Mouse (Mus musculus): ENCODE measurements around the gene Actl10. TPM values are rescaled to one million over a fixed set of nuclear protein-coding genes. Genes with fewer than 3 reads are reported as not detected.

Actl10 gene
- total and polyA plus RNA-seq, 2 experiments from 2014 or later, result 0.13 to 0.48 TPM

GRCm38 (mm10) chr2:154558264-154559039 is 6.9 kb downstream of the Actl10 start, which contains the start of gene Necab3:
TSS of gene Necab3 (minus strand) at chr2:154558890.
- Histone ChIP-seq H3K27ac (ENCODE audit: low read depth, low read length) (no peak within 1 kb of the TSS; the same call in 1 of the 2 replicates), H3K9me3 (ENCODE audit: low read length) (no peaks in the 10 kb centered on the region), H3K4me1 (ENCODE audit: insufficient read depth) (peaks cover 13% of the 10 kb centered on the region), H3K9ac (peak within 1 kb of the TSS; percentile 52), H3K4me3 (ENCODE audit: low read depth, low read length) (peak within 1 kb of the TSS; percentile 43), H3K4me2 (ENCODE audit: low read depth) (peak within 1 kb of the TSS; percentile 73), H3K36me3 (ENCODE audit: insufficient read depth) (no peaks in the 10 kb centered on the region), H3K27me3 (ENCODE audit: insufficient read depth, low read length) (no peaks in the 10 kb centered on the region)
- DNase-seq, result peak; percentile 51
- TF ChIP-seq CTCF (IDR thresholded peaks at IDR 0.05; ENCODE audit: low read depth), result no peak
- WGBS, result 5% methylated on average over 34 of the region's 34 CpGs
- peak; percentile 77 for ATAC-seq

DNA sequence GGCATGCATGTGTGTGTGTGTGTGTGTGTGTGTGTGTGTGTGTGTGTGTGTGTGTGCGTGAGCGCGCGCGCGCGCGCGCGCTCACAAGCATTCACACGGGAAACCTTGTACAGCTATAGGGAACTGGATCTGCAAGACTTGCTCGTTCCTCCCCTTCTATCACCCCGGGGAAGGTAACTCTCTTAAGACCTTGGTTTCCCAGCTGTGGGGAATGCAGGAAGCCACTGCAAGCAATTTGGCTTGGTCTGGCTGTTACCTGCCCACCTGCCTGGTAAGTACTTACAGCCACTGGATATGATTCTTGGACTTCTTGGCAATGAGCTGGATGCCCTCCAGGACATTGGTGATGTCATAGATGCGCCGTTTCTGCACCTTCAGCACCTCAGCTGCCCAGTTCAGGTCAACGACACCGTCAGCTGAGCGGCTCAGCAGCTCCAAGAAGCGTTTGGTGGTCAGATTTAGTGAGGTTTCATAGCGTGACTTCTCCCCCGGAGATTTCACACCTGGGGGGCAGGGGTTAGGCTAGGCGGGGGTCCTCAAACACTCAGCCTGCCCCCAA is 12.1 kb downstream of the Actl10 start:
- H3K36me3 ChIP-seq (ENCODE audit: insufficient read depth), result no peaks in the 10 kb centered on the region
- no peaks in the 10 kb centered on the region for H3K9me3 ChIP-seq (ENCODE audit: low read length)
- no peak for TF ChIP-seq CTCF (IDR thresholded peaks at IDR 0.05; ENCODE audit: low read depth)
- ATAC-seq (no peak), DNase-seq (no peak)
- no peak overlapping the region for H3K4me3 ChIP-seq (ENCODE audit: low read depth, low read length)
- H3K27me3 ChIP-seq (ENCODE audit: insufficient read depth, low read length), result no peaks in the 10 kb centered on the region
- no peak overlapping the region for H3K9ac ChIP-seq
- peaks cover 6% of the 10 kb centered on the region; the same call in 1 of the 2 replicates for H3K4me1 ChIP-seq (ENCODE audit: insufficient read depth)
- 96% methylated on average over 22 of the region's 22 CpGs for WGBS
- no peak overlapping the region for H3K27ac ChIP-seq (ENCODE audit: low read depth, low read length)
- no peak overlapping the region for H3K4me2 ChIP-seq (ENCODE audit: low read depth)

DNA sequence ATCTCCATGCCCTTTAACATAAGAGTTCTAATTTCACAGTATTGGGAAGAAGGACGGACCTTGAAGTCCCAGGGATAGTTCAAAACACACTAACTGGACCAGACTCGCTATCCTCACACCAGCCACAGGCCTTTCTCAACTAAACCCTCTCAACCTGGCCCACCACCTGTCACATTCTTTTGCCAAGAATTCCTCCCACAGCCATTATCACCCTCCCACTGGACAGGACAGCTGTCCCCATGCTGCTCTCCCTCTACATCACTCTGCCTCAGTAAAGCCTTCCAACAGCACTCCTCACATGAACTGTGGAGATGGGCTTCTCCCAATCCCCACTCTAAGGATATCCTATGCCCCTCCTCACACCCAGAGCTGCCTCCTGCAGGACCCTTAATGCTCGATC is 14.0 kb downstream of the Actl10 start:
- no peak overlapping the region for H3K4me2 ChIP-seq (ENCODE audit: low read depth)
- H3K27me3 ChIP-seq (ENCODE audit: insufficient read depth, low read length), result no peaks in the 10 kb centered on the region
- H3K9ac ChIP-seq, result no peak overlapping the region
- DNase-seq (no peak), ATAC-seq (no peak)
- WGBS, result 62% methylated on average over 3 of the region's 3 CpGs
- TF ChIP-seq CTCF (IDR thresholded peaks at IDR 0.05; ENCODE audit: low read depth), result no peak
- no peaks in the 10 kb centered on the region for H3K36me3 ChIP-seq (ENCODE audit: insufficient read depth)
- no peak overlapping the region for H3K27ac ChIP-seq (ENCODE audit: low read depth, low read length)
- H3K4me1 ChIP-seq (ENCODE audit: insufficient read depth), result peaks cover 10% of the 10 kb centered on the region; the same call in 1 of the 2 replicates
- no peak overlapping the region for H3K4me3 ChIP-seq (ENCODE audit: low read depth, low read length)
- H3K9me3 ChIP-seq (ENCODE audit: low read length), result no peaks in the 10 kb centered on the region

GRCm38 (mm10) chr2:154566641-154567040 is 15.1 kb downstream of the Actl10 start:
- H3K9me3 ChIP-seq (ENCODE audit: low read length), result no peaks in the 10 kb centered on the region
- H3K27ac ChIP-seq (ENCODE audit: low read depth, low read length), result no peak overlapping the region
- H3K4me1 ChIP-seq (ENCODE audit: insufficient read depth), result peaks cover 10% of the 10 kb centered on the region; the same call in 1 of the 2 replicates
- TF ChIP-seq CTCF (IDR thresholded peaks at IDR 0.05; ENCODE audit: low read depth), result no peak
- H3K4me3 ChIP-seq (ENCODE audit: low read depth, low read length), result no peak overlapping the region
- ATAC-seq (no peak), DNase-seq (no peak)
- H3K36me3 ChIP-seq (ENCODE audit: insufficient read depth), result no peaks in the 10 kb centered on the region
- H3K27me3 ChIP-seq (ENCODE audit: insufficient read depth, low read length), result no peaks in the 10 kb centered on the region
- no peak overlapping the region for H3K4me2 ChIP-seq (ENCODE audit: low read depth)
- WGBS, result 45% methylated on average over 8 of the region's 8 CpGs
- no peak overlapping the region for H3K9ac ChIP-seq

DNA sequence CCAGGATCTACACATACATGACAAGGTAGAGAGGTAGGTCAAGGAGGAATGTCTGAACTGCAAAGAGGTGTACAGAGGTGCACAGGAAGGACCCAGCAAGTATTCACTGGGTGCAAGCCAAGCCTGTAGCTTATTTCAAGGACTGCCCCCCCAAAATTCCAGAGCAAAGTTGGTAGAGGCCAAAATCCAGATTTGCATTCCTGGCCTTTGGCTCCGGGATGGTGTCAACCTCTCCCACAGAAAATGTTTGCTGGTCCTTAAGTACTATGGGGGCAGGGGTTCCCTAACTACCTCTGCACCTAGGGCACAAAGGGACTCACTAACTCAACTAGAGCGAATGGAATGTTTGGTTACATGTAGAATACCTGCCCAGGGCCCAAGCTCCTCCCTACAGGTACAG is 16.2 kb downstream of the Actl10 start:
- no peak for ATAC-seq
- Histone ChIP-seq H3K4me3 (ENCODE audit: low read depth, low read length) (no peak overlapping the region), H3K4me2 (ENCODE audit: low read depth) (no peak overlapping the region; the same call in 1 of the 2 replicates), H3K36me3 (ENCODE audit: insufficient read depth) (no peaks in the 10 kb centered on the region), H3K27me3 (ENCODE audit: insufficient read depth, low read length) (no peaks in the 10 kb centered on the region), H3K9me3 (ENCODE audit: low read length) (no peaks in the 10 kb centered on the region), H3K9ac (no peak overlapping the region), H3K4me1 (ENCODE audit: insufficient read depth) (peaks cover 10% of the 10 kb centered on the region; the same call in 1 of the 2 replicates), H3K27ac (ENCODE audit: low read depth, low read length) (0 out of 2 replicates have a peak overlapping the region, but pooled peaks have one; percentile 50)
- DNase-seq, result no peak
- TF ChIP-seq CTCF (IDR thresholded peaks at IDR 0.05; ENCODE audit: low read depth), result no peak
- 64% methylated on average over 2 of the region's 2 CpGs for WGBS

GRCm38 (mm10) chr2:154568329-154569070 is 16.9 kb downstream of the Actl10 start:
- no peaks in the 10 kb centered on the region for H3K36me3 ChIP-seq (ENCODE audit: insufficient read depth)
- peak overlapping the region; percentile 91 for H3K4me2 ChIP-seq (ENCODE audit: low read depth)
- no peaks in the 10 kb centered on the region for H3K9me3 ChIP-seq (ENCODE audit: low read length)
- ATAC-seq (no peak), DNase-seq (no peak)
- WGBS, result 14% methylated on average over 10 of the region's 10 CpGs
- TF ChIP-seq CTCF (IDR thresholded peaks at IDR 0.05; ENCODE audit: low read depth), result no peak
- H3K27me3 ChIP-seq (ENCODE audit: insufficient read depth, low read length), result no peaks in the 10 kb centered on the region
- peak overlapping the region; percentile 50; the same call in 1 of the 2 replicates for H3K27ac ChIP-seq (ENCODE audit: low read depth, low read length)
- H3K4me3 ChIP-seq (ENCODE audit: low read depth, low read length), result peak overlapping the region; percentile 83
- H3K9ac ChIP-seq, result peak overlapping the region; percentile 49; the same call in 1 of the 2 replicates
- peaks cover 10% of the 10 kb centered on the region; the same call in 1 of the 2 replicates for H3K4me1 ChIP-seq (ENCODE audit: insufficient read depth)
